Mouse (Mus musculus) left cerebral cortex, adult 2 months (tissue): ENCODE measurements around the gene Kras. TPM values are rescaled to one million over a fixed set of nuclear protein-coding genes. Genes with fewer than 3 reads are reported as not detected.

Source experiments
- DNase-seq, 2 experiments: peaks; one replicate each; pipeline ENCODE4 v3.0.0; 2021 to 2022; ENCODE audit warnings: low spot score in 2 of 2, mixed read lengths in 1 of 2; ENCODE audit errors: extremely low spot score in 1 of 2
- H3K27ac ChIP-seq: fragments of 200-600 bp; 2 replicates; pipeline ENCODE4 v1.8.1; 2022
- H3K4me3 ChIP-seq: fragments of 200-600 bp; 2 replicates; pipeline ENCODE4 v1.8.1; 2022
- CTCF ChIP-seq: fragments of 200-600 bp; IDR thresholded peaks from 2 replicates; pipeline ENCODE4 v1.8.1; 2022; ENCODE audit warnings: antibody characterized with exemption, mild to moderate bottlenecking, moderate library complexity
- intact Hi-C: fragments of 180-260 bp; cut with DNase I; formaldehyde crosslinking; loops from one replicate; pipeline ENCODE4 v1.15.1; 2025
- total RNA-seq, 2 experiments: library from RNA; stranded (reverse); gene quantifications; 2 replicates each; pipeline ENCODE4 v1.2.3; 2021

Kras gene
- total RNA-seq, 2 experiments from 2014 or later, result 78.4 to 79.8 TPM

- intact Hi-C loops, result no loop called here
- no peak for DNase-seq
- Histone ChIP-seq H3K27ac (no peak overlapping the region), H3K4me3 (no peak overlapping the region)
- peak; percentile 72 for TF ChIP-seq CTCF
Measured at GRCm38 (mm10) chr6:145242521-145242920, 7.5 kb downstream of the Kras start.

GRCm38 (mm10) chr6:145240285-145240684 is 9.8 kb downstream of the Kras start:
- H3K27ac ChIP-seq, result no peak overlapping the region
- no peak for DNase-seq
- intact Hi-C loops, result no loop called here
- no peak for TF ChIP-seq CTCF
- no peak overlapping the region for H3K4me3 ChIP-seq

DNA sequence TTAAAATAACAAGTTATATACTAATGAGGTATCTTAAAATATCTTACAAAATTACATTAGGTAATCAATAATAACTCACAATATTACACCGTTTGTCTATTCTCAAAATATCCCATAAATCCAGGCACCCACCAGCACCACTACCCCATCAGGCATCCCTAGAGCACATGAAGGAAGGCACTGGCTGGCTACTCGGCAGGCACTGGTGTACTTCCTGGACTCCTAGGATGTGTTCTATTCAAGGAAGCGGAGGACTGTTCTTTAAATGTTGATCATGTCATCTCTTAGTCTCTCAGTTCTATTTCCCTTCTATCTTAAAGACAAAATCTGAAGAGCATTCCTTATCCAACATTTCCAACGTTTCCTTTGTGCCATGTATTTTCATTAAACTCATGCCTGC is 12.9 kb downstream of the Kras start:
- no peak for DNase-seq
- Histone ChIP-seq H3K4me3 (no peak overlapping the region), H3K27ac (no peak overlapping the region)
- intact Hi-C loops, result no loop called here
- no peak for TF ChIP-seq CTCF

DNA sequence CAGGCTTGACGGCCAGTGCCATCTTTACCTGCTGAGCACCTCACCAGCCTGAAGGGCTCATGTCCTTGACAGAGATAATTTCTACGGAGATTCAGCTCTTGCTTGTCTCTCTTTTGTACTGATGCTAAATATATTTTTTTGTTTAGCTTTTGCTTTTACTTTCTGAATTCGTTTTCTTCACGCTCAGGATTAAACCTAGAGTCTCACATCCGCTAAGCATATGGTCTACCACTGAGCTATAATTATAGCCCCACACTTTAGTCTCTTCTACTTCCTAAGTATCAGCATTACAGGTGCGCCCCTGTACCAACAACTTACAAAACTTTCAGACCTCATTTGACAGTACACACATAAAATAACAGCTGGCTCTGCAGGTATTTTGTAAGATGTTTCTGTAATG is 14.7 kb downstream of the Kras start:
- no peak for TF ChIP-seq CTCF
- H3K4me3 ChIP-seq, result no peak overlapping the region
- intact Hi-C loops, result no loop called here
- no peak overlapping the region for H3K27ac ChIP-seq
- DNase-seq, result no peak

DNA sequence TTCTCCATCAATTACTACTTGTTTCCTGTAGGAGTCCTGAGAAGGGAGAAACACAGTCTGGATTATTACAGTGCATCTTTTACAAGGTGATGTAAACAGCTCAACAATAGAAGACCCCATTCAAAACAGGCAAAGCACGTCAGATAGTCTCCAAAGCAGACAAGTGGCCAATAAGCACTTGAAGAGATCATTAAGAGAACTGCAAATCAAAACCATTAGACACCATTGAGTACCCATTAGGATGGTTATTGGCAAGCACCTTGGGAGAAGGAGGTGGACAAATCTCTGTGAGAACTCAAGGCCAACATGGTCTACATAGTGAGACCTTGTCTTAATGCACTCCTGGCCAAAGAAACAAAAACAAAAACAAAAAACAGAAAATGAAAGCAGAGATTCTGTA is 15.6 kb downstream of the Kras start:
- DNase-seq, result no peak
- Histone ChIP-seq H3K4me3 (no peak overlapping the region), H3K27ac (no peak overlapping the region)
- no peak for TF ChIP-seq CTCF
- intact Hi-C loops, result no loop called here

DNA sequence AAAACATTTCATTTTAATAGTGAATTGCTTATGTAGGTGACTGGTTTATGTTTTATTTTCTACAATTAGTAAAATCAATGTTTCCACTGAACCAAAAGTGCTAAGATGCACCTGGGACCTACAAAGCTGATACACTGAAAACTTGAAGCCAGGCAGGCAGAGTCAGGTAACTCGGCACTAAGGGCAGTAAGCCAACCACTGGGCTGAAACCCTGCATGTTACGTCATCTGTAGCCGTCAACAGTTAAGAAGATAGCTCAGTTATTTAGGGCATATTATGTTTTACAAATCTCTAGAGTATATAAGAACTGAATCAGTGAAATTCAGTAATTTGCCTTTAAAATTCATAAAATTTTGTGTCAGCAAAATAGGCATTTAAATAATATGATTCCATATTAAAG is 23.7 kb downstream of the Kras start:
- TF ChIP-seq CTCF, result no peak
- no peak for DNase-seq
- intact Hi-C loops, result no loop called here
- Histone ChIP-seq H3K4me3 (no peak overlapping the region), H3K27ac (no peak overlapping the region)

DNA sequence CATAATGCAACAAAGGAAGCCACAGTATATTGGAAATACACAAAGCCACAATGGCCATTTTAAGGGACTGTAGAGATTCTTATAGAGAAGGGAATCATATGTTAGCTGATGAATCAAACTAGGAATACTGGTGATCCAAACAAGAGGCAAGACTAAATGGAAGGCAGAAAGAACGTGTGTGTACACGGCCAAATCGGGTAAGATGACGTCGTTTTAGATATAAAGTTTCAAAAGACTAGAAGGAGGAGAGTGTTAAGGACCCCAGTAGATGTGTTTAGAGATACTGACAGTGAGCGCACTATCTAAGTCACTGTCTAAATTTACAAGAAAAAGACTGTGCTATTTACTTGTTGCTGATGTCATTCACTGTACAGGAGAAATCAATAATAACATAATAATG is 25.8 kb downstream of the Kras start:
- no peak overlapping the region for H3K27ac ChIP-seq
- TF ChIP-seq CTCF, result no peak
- no peak for DNase-seq
- intact Hi-C loops, result no loop called here
- H3K4me3 ChIP-seq, result no peak overlapping the region

DNA sequence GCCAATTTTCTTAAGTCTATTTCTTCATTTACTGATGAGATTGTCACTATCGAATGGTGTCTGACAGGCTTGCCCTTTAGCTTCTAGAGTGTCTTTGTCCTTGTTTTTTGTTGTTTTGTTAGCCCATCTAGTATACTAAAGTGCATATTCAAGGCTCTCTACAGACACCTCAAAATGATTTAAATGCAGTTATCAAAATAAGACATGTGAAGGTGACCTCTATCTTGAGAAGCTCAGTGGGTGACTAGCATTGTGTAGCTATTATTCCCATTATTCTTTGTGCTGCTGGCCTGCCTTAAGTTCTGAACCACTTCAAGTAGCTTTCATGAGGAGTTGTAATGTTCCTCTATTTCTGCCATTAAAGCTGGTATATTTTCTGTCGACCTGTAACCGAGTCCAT is 34.2 kb downstream of the Kras start:
- intact Hi-C loops, result no loop called here
- TF ChIP-seq CTCF, result no peak
- no peak for DNase-seq
- Histone ChIP-seq H3K27ac (peak overlapping the region; percentile 76; the same call in 1 of the 2 replicates), H3K4me3 (no peak overlapping the region)

DNA sequence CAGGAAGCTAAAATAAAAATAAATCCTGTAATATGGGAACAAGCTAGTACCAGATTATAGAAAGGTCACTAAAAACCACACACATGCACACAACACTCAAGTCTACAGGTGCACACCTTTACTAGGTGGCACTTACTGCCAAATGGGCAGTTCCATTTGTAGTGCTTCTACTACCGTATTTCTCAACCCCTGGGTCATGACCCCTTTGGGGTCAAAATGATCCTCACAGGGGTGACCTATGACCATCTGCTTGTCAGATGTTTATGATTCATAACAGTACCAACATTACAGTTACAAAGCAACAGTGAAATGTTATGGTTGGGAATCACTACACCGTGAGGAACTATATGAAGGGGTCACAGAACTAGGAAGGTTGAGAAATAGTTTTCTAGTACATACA is 36.1 kb downstream of the Kras start:
- Histone ChIP-seq H3K4me3 (no peak overlapping the region), H3K27ac (no peak overlapping the region)
- intact Hi-C loops, result no loop called here
- TF ChIP-seq CTCF, result no peak
- DNase-seq, result no peak

GRCm38 (mm10) chr6:145211376-145212305 is 38.4 kb downstream of the Kras start:
- Histone ChIP-seq H3K4me3 (peak overlapping the region; percentile 77), H3K27ac (peak overlapping the region; percentile 96)
- no peak; the same call in 1 of the 2 replicates for TF ChIP-seq CTCF
- intact Hi-C loops, result loop anchor here (1.0 kb wide), 2 partner anchors 39 to 130 kb away; partner anchors contain the start of gene Kras
- no peak for DNase-seq

GRCm38 (mm10) chr6:145210816-145211338 is 39.2 kb downstream of the Kras start, which contains the start of the genes Casc1 and Etfrf1:
Casc1 (minus strand) TSS chr6:145211005.
Etfrf1 (plus strand) TSS chr6:145211134.
- no peak for TF ChIP-seq CTCF
- Histone ChIP-seq H3K27ac (peak within 1 kb of the TSS; percentile 96), H3K4me3 (peak within 1 kb of the TSS; percentile 77)
- DNase-seq, result peak; percentile 97 to 98
- intact Hi-C loops, result loop anchor here (1.0 kb wide), 2 partner anchors 39 to 130 kb away; partner anchors contain the start of gene Kras

DNA sequence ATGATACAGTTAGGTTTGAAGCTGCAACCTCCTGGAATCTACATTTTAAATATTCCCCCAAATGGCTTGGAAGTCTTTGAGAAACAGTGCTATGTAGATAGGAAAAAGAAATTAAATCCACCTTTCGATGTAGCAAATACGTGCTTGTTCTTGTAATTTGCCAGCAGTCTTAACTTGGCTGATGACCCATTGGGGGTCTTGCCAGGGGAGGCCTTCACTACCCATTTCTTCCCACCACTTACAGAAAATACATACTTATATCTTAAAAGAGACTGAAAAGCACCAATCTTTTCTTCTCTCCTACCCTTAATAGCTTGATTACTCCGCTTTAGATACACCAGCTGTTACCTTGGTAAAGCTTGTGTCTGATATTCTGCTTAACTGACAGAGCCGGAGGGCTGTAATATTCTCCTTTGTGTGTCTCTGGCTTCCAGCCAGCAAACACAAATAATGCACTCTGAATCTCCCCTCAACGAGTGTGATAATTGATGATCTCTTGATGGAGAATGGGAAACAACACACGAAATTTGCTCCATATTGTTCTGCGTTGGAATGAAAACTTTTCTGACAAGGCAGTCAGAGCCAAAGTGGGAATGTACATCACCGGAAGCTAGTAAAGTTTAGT is 39.9 kb downstream of the Kras start:
- TF ChIP-seq CTCF, result no peak
- DNase-seq, result no peak
- Histone ChIP-seq H3K4me3 (peak overlapping the region; percentile 47), H3K27ac (no peak overlapping the region; the same call in 1 of the 2 replicates)
- intact Hi-C loops, result no loop called here
